Mouse (Mus musculus) lung, embryonic 15.5 days (tissue): ENCODE data around the gene Crb2. TPM values are rescaled to one million over a fixed set of nuclear protein-coding genes. Genes with fewer than 3 reads are reported as not detected.
A peak's percentile ranks its signal among the peaks of the same experiment; 100 is the strongest.

Experiments
- ATAC-seq: fragments of 200-750 bp; cut with Nextera tagmentation; 2 replicates; pipeline ENCODE4 v1.8.0; 2017; ENCODE audit warnings: moderate number of reproducible peaks, borderline replicate concordance; ENCODE audit not compliant: low FRiP score, low TSS enrichment; ENCODE audit errors: extremely low read depth
- H3K27ac ChIP-seq: fragments of 300-500 bp; sonication (generic); 2 replicates; pipeline ENCODE4 v1.5.1; 2015; ENCODE audit warnings: moderate library complexity, mild to moderate bottlenecking, inconsistent platforms
- H3K27me3 ChIP-seq: fragments of 300-500 bp; sonication (generic); 2 replicates; pipeline ENCODE4 v1.6.1; 2015; ENCODE audit warnings: inconsistent platforms
- H3K36me3 ChIP-seq: fragments of 300-500 bp; sonication (generic); 2 replicates; pipeline ENCODE4 v1.6.1; 2015; ENCODE audit warnings: inconsistent platforms
- H3K4me1 ChIP-seq: fragments of 300-500 bp; sonication (generic); 2 replicates; pipeline ENCODE4 v1.6.1; 2015; ENCODE audit warnings: inconsistent platforms
- H3K4me2 ChIP-seq: fragments of 300-500 bp; sonication (generic); 2 replicates; pipeline ENCODE4 v1.6.1; 2015; ENCODE audit warnings: inconsistent platforms, mild to moderate bottlenecking, moderate library complexity
- H3K4me3 ChIP-seq: fragments of 300-500 bp; sonication (generic); 2 replicates; pipeline ENCODE4 v1.5.1; 2015; ENCODE audit warnings: mild to moderate bottlenecking, inconsistent platforms
- H3K9ac ChIP-seq: fragments of 300-500 bp; sonication (generic); 2 replicates; pipeline ENCODE4 v1.6.1; 2015; ENCODE audit warnings: inconsistent platforms
- H3K9me3 ChIP-seq: fragments of 300-500 bp; sonication (generic); 2 replicates; pipeline ENCODE4 v1.6.1; 2016; ENCODE audit warnings: inconsistent platforms
- whole genome bisulfite sequencing: fragments of 180-500 bp; shearing (Covaris S2); methylation state at CpG from one replicate; pipeline ENCODE4 v1.1.7; 2015; 5-methylcytosine and 5-hydroxymethylcytosine counted together
- polyA plus RNA-seq: library from polyadenylated mRNA; unstranded; fragments of >200 nt; fragmentation: Nextera tagmentation; extraction: Ambion mirVana; gene quantifications from 2 replicates; pipeline ENCODE4 v1.2.1, GENCODE M21; 2015

Gene Crb2
- polyA plus RNA-seq, 1 experiment from 2014 or later, result 1.3 TPM

DNA sequence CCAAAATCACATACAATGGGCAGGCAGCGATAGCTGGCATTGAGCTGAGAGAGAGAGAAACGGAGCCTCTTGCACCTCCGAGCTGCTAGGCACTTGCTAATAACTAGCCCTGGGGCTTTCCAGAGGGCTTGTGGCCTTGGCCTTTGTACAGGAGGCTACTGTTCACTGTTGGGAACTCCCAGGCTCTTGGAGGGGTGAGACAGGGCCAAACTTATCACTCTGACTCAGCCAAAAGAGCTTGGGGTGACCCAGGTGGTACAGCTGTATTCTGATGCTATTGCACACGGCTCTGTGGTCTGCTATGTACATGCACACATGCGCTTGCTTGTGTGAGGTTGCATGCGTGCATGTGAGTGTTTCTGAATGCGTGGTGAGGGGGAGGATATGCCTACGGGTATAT, 6.3 kb upstream of the Crb2 start:
- WGBS, result 84% methylated on average over 8 of the region's 8 CpGs
- ATAC-seq, result no peak
- no peak overlapping the region for H3K4me2 ChIP-seq
- H3K4me1 ChIP-seq, result peaks cover 33% of the 10 kb centered on the region
- H3K9ac ChIP-seq, result no peak overlapping the region
- H3K27me3 ChIP-seq, result no peaks in the 10 kb centered on the region; the same call in 1 of the 2 replicates
- H3K9me3 ChIP-seq, result no peaks in the 10 kb centered on the region
- H3K27ac ChIP-seq, result no peak overlapping the region
- H3K36me3 ChIP-seq, result no peaks in the 10 kb centered on the region
- no peak overlapping the region for H3K4me3 ChIP-seq

- no peak overlapping the region for H3K27ac ChIP-seq
- H3K27me3 ChIP-seq, result peaks cover under 1% of the 10 kb centered on the region
- H3K4me2 ChIP-seq, result peak overlapping the region; percentile 58
- peak; percentile 53; the same call in 1 of the 2 replicates for ATAC-seq
- no peak overlapping the region for H3K9ac ChIP-seq
- H3K4me3 ChIP-seq, result peak overlapping the region; percentile 40
- under 1% methylated on average over 18 of the region's 18 CpGs for WGBS
- no peaks in the 10 kb centered on the region for H3K9me3 ChIP-seq
- H3K36me3 ChIP-seq, result no peaks in the 10 kb centered on the region
- H3K4me1 ChIP-seq, result peaks cover 30% of the 10 kb centered on the region
Observed at GRCm38 (mm10) chr2:37771618-37772285, 4.3 kb upstream of the Crb2 start.

- Histone ChIP-seq H3K36me3 (no peaks in the 10 kb centered on the region), H3K9me3 (no peaks in the 10 kb centered on the region), H3K4me3 (no peak overlapping the region), H3K4me2 (no peak overlapping the region), H3K27ac (no peak overlapping the region), H3K4me1 (peaks cover 27% of the 10 kb centered on the region), H3K27me3 (peaks cover 11% of the 10 kb centered on the region), H3K9ac (no peak overlapping the region)
- WGBS, result 9% methylated on average over 5 of the region's 5 CpGs
- ATAC-seq, result no peak
Observed at GRCm38 (mm10) chr2:37774571-37774970, 1.5 kb upstream of the Crb2 start.

GRCm38 (mm10) chr2:37776611-37777411, 762 bp downstream of the Crb2 start:
- no peak overlapping the region for H3K9ac ChIP-seq
- WGBS, result 13% methylated on average over 20 of the region's 20 CpGs
- peaks cover 11% of the 10 kb centered on the region for H3K27me3 ChIP-seq
- ATAC-seq, result no peak
- H3K4me3 ChIP-seq, result peak overlapping the region; percentile 25; the same call in 1 of the 2 replicates
- H3K27ac ChIP-seq, result no peak overlapping the region
- H3K9me3 ChIP-seq, result no peaks in the 10 kb centered on the region
- no peaks in the 10 kb centered on the region for H3K36me3 ChIP-seq
- H3K4me1 ChIP-seq, result peaks cover 33% of the 10 kb centered on the region
- peak overlapping the region; percentile 55 for H3K4me2 ChIP-seq

DNA sequence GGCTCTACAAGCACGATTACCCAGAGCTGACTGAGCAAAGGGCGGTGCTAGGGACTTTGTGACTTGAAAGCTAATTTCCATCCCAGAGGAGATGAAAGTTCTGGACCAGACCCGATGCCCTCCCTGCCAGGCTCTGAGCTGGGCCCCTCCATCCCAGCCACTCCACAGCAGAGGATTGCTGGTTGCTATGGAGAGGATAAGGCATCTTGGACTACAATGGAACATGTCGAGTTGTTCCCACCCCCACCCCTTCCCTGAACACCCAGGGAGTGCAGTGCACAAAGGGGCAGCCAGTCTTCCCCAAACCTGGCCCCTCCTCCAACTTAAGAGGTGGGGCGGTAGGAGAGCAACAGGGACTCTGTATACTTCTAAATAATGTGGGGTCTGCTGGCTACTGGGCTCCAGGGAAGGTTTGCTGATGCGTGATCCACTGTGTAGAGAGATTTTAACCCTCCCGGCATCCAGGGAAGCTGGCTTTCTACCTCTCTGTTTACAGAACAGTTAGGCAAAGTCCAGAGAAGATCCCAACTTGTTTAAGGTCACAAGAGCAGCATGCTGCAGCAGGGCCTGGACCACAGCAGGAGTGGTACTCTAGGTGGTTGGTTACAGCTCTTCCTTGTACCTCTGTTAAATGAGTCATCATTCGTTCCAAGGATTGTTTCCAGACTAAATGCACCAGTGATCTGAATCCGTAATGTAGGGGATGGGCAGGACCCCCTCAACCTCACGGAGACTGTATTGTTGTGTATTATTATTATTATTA, 2.1 kb downstream of the Crb2 start:
- no peak for ATAC-seq
- Histone ChIP-seq H3K4me2 (no peak overlapping the region), H3K9me3 (no peaks in the 10 kb centered on the region), H3K36me3 (no peaks in the 10 kb centered on the region), H3K27me3 (peaks cover 11% of the 10 kb centered on the region), H3K4me1 (peaks cover 33% of the 10 kb centered on the region), H3K27ac (no peak overlapping the region), H3K4me3 (no peak overlapping the region), H3K9ac (no peak overlapping the region)
- 35% methylated on average over 10 of the region's 10 CpGs for WGBS

- WGBS, result 1% methylated on average over 14 of the region's 14 CpGs
- H3K9me3 ChIP-seq, result no peaks in the 10 kb centered on the region
- peaks cover 33% of the 10 kb centered on the region for H3K4me1 ChIP-seq
- no peak overlapping the region for H3K9ac ChIP-seq
- peak; percentile 65 for ATAC-seq
- H3K4me2 ChIP-seq, result peak overlapping the region; percentile 51
- H3K27ac ChIP-seq, result no peak overlapping the region
- H3K27me3 ChIP-seq, result peaks cover 18% of the 10 kb centered on the region
- peak overlapping the region; percentile 20 for H3K4me3 ChIP-seq
- no peaks in the 10 kb centered on the region for H3K36me3 ChIP-seq
Observed at GRCm38 (mm10) chr2:37780270-37780929, 4.4 kb downstream of the Crb2 start.

DNA sequence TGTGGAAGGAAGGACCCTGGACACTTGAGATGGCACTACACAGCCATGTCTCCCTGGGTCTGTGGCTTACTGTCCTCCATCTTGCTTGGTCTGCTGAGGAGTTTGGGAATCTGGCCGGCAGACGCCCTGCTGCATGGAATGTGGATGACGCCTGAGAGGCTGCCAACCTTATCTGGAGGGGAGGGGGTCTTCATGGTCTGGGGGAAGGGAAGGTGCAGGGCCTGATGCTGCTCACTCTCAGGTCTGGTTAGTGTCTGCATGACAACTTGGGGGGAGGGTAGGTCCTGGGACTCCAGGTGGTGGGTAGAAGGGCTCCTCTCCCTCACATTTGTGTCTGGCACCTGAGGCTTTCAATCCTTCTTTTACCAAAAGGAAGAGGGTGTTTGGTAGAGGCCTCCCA, 5.4 kb downstream of the Crb2 start:
- Histone ChIP-seq H3K27me3 (peaks cover 26% of the 10 kb centered on the region), H3K9me3 (no peaks in the 10 kb centered on the region), H3K4me3 (no peak overlapping the region), H3K36me3 (no peaks in the 10 kb centered on the region), H3K27ac (no peak overlapping the region), H3K4me1 (peaks cover 26% of the 10 kb centered on the region), H3K4me2 (no peak overlapping the region), H3K9ac (no peak overlapping the region)
- ATAC-seq, result no peak
- WGBS, result 32% methylated on average over 3 of the region's 3 CpGs

DNA sequence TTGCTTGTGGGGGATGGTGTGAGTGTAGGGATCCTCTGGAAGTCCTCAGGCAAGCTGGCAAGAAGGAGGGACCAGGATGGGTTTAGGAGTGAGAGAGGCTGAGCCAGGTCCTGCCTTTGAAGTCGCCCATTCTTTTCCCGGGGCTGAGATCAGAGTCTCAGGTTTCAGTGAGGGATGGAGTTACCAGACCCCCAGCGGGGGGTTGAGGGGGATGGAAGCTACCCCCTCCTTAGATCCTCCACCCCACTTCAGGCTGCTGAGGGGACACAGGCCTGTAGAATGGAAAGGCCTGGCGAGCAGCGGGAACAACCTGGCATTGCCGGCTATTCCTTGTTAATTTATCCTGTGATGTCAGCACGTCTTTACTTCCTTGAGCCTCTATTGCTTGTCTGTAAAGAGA, 6.0 kb downstream of the Crb2 start:
- Histone ChIP-seq H3K9ac (no peak overlapping the region), H3K27ac (no peak overlapping the region), H3K27me3 (peaks cover 29% of the 10 kb centered on the region), H3K4me1 (peaks cover 20% of the 10 kb centered on the region), H3K9me3 (no peaks in the 10 kb centered on the region), H3K4me3 (no peak overlapping the region), H3K4me2 (no peak overlapping the region), H3K36me3 (no peaks in the 10 kb centered on the region)
- ATAC-seq, result no peak
- 22% methylated on average over 7 of the region's 7 CpGs for WGBS

- WGBS, result 59% methylated on average over 5 of the region's 5 CpGs
- Histone ChIP-seq H3K4me3 (no peak overlapping the region), H3K9ac (no peak overlapping the region), H3K27me3 (peaks cover 30% of the 10 kb centered on the region), H3K4me1 (peaks cover 27% of the 10 kb centered on the region), H3K27ac (no peak overlapping the region), H3K36me3 (no peaks in the 10 kb centered on the region), H3K4me2 (no peak overlapping the region), H3K9me3 (no peaks in the 10 kb centered on the region)
- no peak for ATAC-seq
Observed at GRCm38 (mm10) chr2:37784473-37784872, 8.4 kb downstream of the Crb2 start.

GRCm38 (mm10) chr2:37786461-37786860, 10.4 kb downstream of the Crb2 start:
- Histone ChIP-seq H3K4me1 (peaks cover 13% of the 10 kb centered on the region), H3K27me3 (peaks cover 30% of the 10 kb centered on the region), H3K4me3 (peak overlapping the region; percentile 36), H3K36me3 (no peaks in the 10 kb centered on the region), H3K4me2 (peak overlapping the region; percentile 60), H3K27ac (no peak overlapping the region), H3K9me3 (no peaks in the 10 kb centered on the region), H3K9ac (no peak overlapping the region)
- ATAC-seq, result no peak
- WGBS, result 20% methylated on average over 42 of the region's 52 CpGs

GRCm38 (mm10) chr2:37788176-37788962, 12.3 kb downstream of the Crb2 start:
- H3K9me3 ChIP-seq, result no peaks in the 10 kb centered on the region
- no peak overlapping the region for H3K4me3 ChIP-seq
- H3K4me1 ChIP-seq, result peaks cover 13% of the 10 kb centered on the region
- ATAC-seq, result peak; percentile 19; the same call in 1 of the 2 replicates
- no peak overlapping the region for H3K4me2 ChIP-seq
- H3K36me3 ChIP-seq, result no peaks in the 10 kb centered on the region
- H3K27me3 ChIP-seq, result peaks cover 46% of the 10 kb centered on the region
- H3K9ac ChIP-seq, result no peak overlapping the region
- WGBS, result 56% methylated on average over 7 of the region's 7 CpGs
- H3K27ac ChIP-seq, result peak overlapping the region; percentile 69
